Mouse (Mus musculus) lung, embryonic 16.5 days (tissue): ENCODE results near the gene Gm21976. TPM values are rescaled to one million over a fixed set of nuclear protein-coding genes. Genes with fewer than 3 reads are reported as not detected.

Experiments
- ATAC-seq: fragments of 200-750 bp; cut with Nextera tagmentation; 2 replicates; pipeline ENCODE4 v1.8.0; 2017; ENCODE audit warnings: low read depth, mild to moderate bottlenecking, moderate library complexity
- H3K27ac ChIP-seq: fragments of 300-500 bp; sonication (generic); 2 replicates; pipeline ENCODE4 v1.5.1; 2014; ENCODE audit warnings: mild to moderate bottlenecking, control low read depth, low read length
- H3K27me3 ChIP-seq: fragments of 300-500 bp; sonication (generic); 2 replicates; pipeline ENCODE4 v1.6.1; 2014; ENCODE audit warnings: low read depth, low read length, mixed read lengths; ENCODE audit not compliant: control insufficient read depth, insufficient read depth
- H3K36me3 ChIP-seq: fragments of 300-500 bp; sonication (generic); 2 replicates; pipeline ENCODE4 v1.6.1; 2014; ENCODE audit warnings: low read length; ENCODE audit not compliant: control insufficient read depth, insufficient read depth
- H3K4me1 ChIP-seq: fragments of 300-500 bp; sonication (generic); replicated peaks from 2 replicates; pipeline ENCODE4 v1.6.1; 2014; ENCODE audit warnings: low read length, mixed read lengths; ENCODE audit not compliant: control insufficient read depth, insufficient read depth
- H3K4me2 ChIP-seq: fragments of 300-500 bp; sonication (generic); 2 replicates; pipeline ENCODE4 v1.6.1; 2014; ENCODE audit warnings: low read depth, low read length, control low read depth
- H3K4me3 ChIP-seq: fragments of 300-500 bp; sonication (generic); 2 replicates; pipeline ENCODE4 v1.5.1; 2014; ENCODE audit warnings: mild to moderate bottlenecking, low read length, control low read depth
- H3K9ac ChIP-seq: fragments of 300-500 bp; sonication (generic); 2 replicates; pipeline ENCODE4 v1.6.1; 2014; ENCODE audit warnings: low read length, control low read depth
- H3K9me3 ChIP-seq: fragments of 300-500 bp; sonication (generic); 2 replicates; pipeline ENCODE4 v1.6.1; 2016; ENCODE audit warnings: low read length; ENCODE audit not compliant: control insufficient read depth
- WGBS: fragments of 180-500 bp; shearing (Covaris S2); extraction: QIAGEN DNeasy Blood & Tissue Kit; methylation state at CpG from one replicate; pipeline ENCODE4 v1.1.7; 2014; 5-methylcytosine and 5-hydroxymethylcytosine counted together
- polyA plus RNA-seq: library from polyadenylated mRNA; unstranded; fragments of >200 nt; fragmentation: Nextera tagmentation; extraction: Ambion mirVana; gene quantifications from 2 replicates; pipeline ENCODE4 v1.2.1, GENCODE M21; 2015

Gm21976 gene
- polyA plus RNA-seq = not detected in 2 replicates

DNA sequence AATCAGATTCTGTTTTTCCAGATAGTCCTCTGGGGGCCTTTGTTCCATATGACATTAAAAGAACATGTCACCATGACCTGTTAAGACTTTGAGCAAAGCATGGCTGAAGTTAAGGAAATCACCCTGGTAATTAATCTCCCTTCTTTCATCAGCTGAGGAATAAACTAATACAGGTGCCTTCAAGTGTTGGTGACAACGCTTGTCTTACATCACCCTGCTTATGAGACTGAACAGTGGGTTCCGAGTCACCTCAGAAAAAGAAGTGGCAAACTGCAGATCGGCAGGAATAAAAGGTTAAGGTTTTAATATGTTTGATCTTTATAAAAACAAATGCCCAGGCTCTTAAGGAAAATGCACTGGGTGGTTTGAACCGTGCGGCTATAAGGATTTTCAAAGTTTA is at the start of gene Gm21976:
TSS of gene Gm21976 (plus strand) at position 202 of the 400 bp plus-strand sequence.
- no peak within 1 kb of the TSS for H3K4me2 ChIP-seq
- ATAC-seq = no peak
- H3K9me3 ChIP-seq = no peaks in the 10 kb centered on the region
- H3K4me1 ChIP-seq = no peaks in the 10 kb centered on the region
- H3K36me3 ChIP-seq = no peaks in the 10 kb centered on the region
- WGBS = 73% methylated on average over 5 of the region's 5 CpGs
- H3K27ac ChIP-seq = no peak within 1 kb of the TSS
- H3K4me3 ChIP-seq = no peak within 1 kb of the TSS
- H3K9ac ChIP-seq = no peak within 1 kb of the TSS
- no peaks in the 10 kb centered on the region for H3K27me3 ChIP-seq

- Histone ChIP-seq H3K9me3 (no peaks in the 10 kb centered on the region), H3K9ac (no peak overlapping the region), H3K4me3 (no peak overlapping the region), H3K27ac (no peak overlapping the region), H3K4me2 (no peak overlapping the region), H3K27me3 (no peaks in the 10 kb centered on the region), H3K4me1 (no peaks in the 10 kb centered on the region), H3K36me3 (no peaks in the 10 kb centered on the region)
- WGBS = 87% methylated on average over 1 of the region's 1 CpGs
- ATAC-seq = no peak
Measured at GRCm38 (mm10) chr13:98230511-98230910, 49.2 kb upstream of the Gm21976 start.

GRCm38 (mm10) chr13:98235451-98235850 is 44.2 kb upstream of the Gm21976 start:
- Histone ChIP-seq H3K27me3 (no peaks in the 10 kb centered on the region), H3K4me3 (no peak overlapping the region), H3K36me3 (no peaks in the 10 kb centered on the region), H3K9ac (no peak overlapping the region), H3K9me3 (no peaks in the 10 kb centered on the region), H3K4me1 (no peaks in the 10 kb centered on the region), H3K27ac (no peak overlapping the region), H3K4me2 (no peak overlapping the region)
- WGBS = 35% methylated on average over 6 of the region's 6 CpGs
- no peak for ATAC-seq

DNA sequence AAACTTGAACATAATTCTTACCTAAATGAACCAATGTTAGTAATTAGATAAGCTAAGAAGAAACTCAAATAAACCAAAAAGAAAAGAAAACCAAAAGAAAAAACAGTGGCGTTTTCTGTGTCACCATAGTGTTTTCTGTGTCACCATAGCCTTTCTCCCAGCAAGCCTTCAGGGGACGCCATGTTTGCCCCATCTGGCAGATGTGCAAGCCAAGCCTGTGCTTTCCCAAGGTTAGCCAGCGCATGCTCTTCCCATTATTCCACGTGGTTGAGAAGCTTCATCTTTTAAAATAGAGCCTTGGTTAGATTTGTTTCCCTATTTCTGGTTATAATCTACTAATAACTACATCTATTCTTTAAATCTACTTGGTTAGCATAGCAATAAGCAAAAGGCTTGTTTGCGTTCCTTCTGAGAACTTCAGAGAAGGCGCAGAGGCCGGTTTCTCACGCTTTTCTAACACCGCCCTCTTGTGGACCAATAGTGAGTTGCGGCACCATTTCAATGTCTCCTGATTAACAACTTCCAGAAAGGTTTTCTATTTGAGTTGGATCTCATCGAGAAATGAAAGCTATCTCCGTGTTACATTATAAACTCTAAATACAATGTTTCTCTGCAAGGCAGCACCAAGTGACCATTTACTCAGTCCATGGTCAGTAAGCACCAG is 39.6 kb upstream of the Gm21976 start:
- Histone ChIP-seq H3K4me3 (no peak overlapping the region), H3K4me2 (no peak overlapping the region), H3K36me3 (no peaks in the 10 kb centered on the region), H3K4me1 (no peaks in the 10 kb centered on the region), H3K9ac (no peak overlapping the region), H3K27ac (no peak overlapping the region), H3K9me3 (no peaks in the 10 kb centered on the region), H3K27me3 (no peaks in the 10 kb centered on the region; the same call in 1 of the 2 replicates)
- 14% methylated on average over 12 of the region's 12 CpGs for WGBS
- no peak for ATAC-seq

DNA sequence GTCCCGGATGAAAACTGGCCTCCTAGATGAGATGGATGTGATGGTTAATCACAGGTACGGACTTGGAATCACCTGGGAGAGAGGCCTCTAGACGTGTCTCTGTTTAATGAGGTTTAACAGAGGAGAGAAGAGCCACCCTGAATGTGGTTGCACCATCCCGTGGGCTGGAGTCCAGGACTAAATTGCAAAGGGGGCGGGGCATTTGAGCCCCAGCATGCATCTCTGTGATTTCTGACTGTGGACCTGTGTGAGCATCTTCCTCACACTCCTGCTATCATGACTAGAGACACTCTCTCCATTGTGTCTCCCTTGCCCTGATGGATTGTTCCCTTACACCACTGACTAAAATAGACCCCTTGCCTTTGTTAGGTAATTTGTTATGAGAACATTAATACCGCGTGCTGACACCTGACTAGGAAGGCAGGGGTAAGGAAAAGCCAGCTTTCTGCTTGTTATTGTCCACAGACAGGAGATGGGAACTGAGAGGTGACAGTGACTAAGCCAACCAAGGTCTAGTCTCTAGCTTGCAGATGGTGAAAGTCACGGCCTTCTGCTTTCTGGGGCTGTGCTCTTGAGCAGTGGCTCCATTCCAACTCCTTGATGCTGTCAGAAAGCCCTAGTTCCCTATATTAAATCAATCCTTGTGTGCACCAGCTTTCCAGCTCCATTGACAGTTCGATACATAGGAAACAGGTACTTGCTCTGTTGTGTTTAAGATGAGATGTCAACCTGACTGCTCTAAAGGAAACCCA is 38.0 kb upstream of the Gm21976 start:
- ATAC-seq = no peak
- H3K4me3 ChIP-seq = no peak overlapping the region
- H3K4me2 ChIP-seq = no peak overlapping the region
- H3K9ac ChIP-seq = no peak overlapping the region
- no peaks in the 10 kb centered on the region for H3K4me1 ChIP-seq
- H3K27ac ChIP-seq = no peak overlapping the region
- 61% methylated on average over 9 of the region's 9 CpGs for WGBS
- H3K27me3 ChIP-seq = no peaks in the 10 kb centered on the region; the same call in 1 of the 2 replicates
- H3K9me3 ChIP-seq = no peaks in the 10 kb centered on the region
- H3K36me3 ChIP-seq = no peaks in the 10 kb centered on the region

GRCm38 (mm10) chr13:98244571-98245350 is 34.9 kb upstream of the Gm21976 start:
- WGBS = 43% methylated on average over 5 of the region's 5 CpGs
- Histone ChIP-seq H3K4me2 (no peak overlapping the region), H3K27ac (no peak overlapping the region), H3K27me3 (no peaks in the 10 kb centered on the region; the same call in 1 of the 2 replicates), H3K4me1 (no peaks in the 10 kb centered on the region), H3K36me3 (peaks cover 4% of the 10 kb centered on the region; the same call in 1 of the 2 replicates), H3K9me3 (no peaks in the 10 kb centered on the region), H3K9ac (no peak overlapping the region), H3K4me3 (no peak overlapping the region)
- ATAC-seq = no peak; the same call in 1 of the 2 replicates

- Histone ChIP-seq H3K27me3 (no peaks in the 10 kb centered on the region; the same call in 1 of the 2 replicates), H3K27ac (no peak overlapping the region), H3K4me2 (no peak overlapping the region), H3K9ac (no peak overlapping the region), H3K9me3 (no peaks in the 10 kb centered on the region), H3K4me1 (no peaks in the 10 kb centered on the region), H3K4me3 (no peak overlapping the region), H3K36me3 (peaks cover 9% of the 10 kb centered on the region)
- 67% methylated on average over 7 of the region's 7 CpGs for WGBS
- no peak for ATAC-seq
Measured at GRCm38 (mm10) chr13:98245386-98245785, 34.3 kb upstream of the Gm21976 start.

GRCm38 (mm10) chr13:98249594-98249993 is 30.1 kb upstream of the Gm21976 start:
- ATAC-seq = no peak
- 91% methylated on average over 10 of the region's 10 CpGs for WGBS

DNA sequence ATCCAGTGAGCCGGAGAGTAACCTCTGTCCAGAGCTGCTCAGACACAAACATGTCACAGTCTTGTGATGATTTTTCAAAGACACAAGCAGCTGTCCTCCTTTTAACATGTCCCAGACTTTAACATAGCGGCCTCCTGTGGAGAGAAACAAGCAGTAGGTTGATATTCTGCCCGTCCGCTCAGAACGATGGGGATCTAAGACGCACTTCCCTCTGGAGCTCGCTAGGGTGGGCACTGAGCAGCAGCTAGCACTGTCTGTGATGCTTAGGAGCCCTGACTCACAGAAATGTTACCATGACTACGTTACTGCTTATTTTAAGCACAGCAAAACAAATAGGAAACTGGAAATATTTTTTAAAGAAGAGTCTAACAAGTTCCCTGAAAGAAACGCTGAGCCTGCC is 24.8 kb upstream of the Gm21976 start:
- Histone ChIP-seq H3K27me3 (no peaks in the 10 kb centered on the region), H3K27ac (no peak overlapping the region), H3K9me3 (no peaks in the 10 kb centered on the region), H3K4me1 (no peaks in the 10 kb centered on the region), H3K4me3 (no peak overlapping the region), H3K9ac (no peak overlapping the region), H3K4me2 (no peak overlapping the region), H3K36me3 (peaks cover 44% of the 10 kb centered on the region)
- ATAC-seq = no peak
- 68% methylated on average over 9 of the region's 9 CpGs for WGBS

More at GRCm38 (mm10) chr13:98249594-98249993, 30.1 kb upstream of the Gm21976 start:
- no peaks in the 10 kb centered on the region for H3K4me1 ChIP-seq
- H3K27ac ChIP-seq = no peak overlapping the region
- peaks cover 30% of the 10 kb centered on the region for H3K36me3 ChIP-seq
- no peaks in the 10 kb centered on the region for H3K27me3 ChIP-seq
- no peak overlapping the region for H3K4me3 ChIP-seq
- H3K4me2 ChIP-seq = no peak overlapping the region
- H3K9ac ChIP-seq = no peak overlapping the region
- no peaks in the 10 kb centered on the region for H3K9me3 ChIP-seq
